8 mouse cellular contexts compared by ENCODE assay signal in the genomic region with DNA sequence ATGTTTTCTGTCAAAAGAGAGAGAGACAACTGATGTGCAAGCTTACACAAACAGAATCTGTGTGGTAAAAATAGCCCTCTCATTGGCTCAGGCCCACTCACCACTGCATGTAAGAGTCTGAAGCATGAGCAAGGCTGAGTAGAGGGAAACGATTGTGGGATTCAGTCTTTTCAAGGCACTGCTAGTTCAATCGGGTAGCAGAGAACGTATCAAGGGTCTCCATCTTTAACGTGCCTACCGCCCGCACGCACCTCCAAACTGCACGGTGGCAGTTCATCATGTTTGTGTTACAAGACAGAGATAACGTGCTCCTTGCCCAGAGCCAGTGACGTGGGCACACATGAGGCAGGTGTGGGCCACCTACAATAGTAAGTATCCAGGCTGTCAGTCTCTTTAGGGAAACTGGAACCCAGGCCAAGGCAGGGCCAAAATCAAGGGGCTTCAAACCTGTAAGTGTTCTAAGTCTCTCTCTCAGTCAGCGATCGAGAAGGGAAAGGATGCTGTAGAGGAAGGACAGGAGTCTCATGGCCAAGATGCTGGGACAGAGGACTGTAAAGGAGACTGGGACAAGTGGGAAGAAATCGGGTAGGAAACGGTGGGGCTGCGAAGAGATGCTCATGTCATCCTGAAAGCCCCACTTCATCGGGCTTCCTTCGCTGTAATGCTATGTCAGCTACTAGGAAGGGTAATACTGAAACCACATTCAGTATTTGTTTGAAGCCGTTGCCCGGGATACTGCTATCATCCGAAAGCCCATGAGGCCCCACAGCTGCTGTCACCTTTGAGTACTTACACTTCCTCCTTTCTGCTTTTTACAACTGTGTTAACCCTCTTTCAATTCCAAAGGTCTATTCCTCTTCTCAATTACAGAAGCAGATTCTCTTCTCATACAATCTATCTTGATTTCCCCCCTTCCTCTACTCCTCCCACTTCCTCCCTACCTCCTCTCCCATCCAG. TPM values are rescaled to one million over a fixed set of nuclear protein-coding genes. Genes with fewer than 3 reads are reported as not detected.
DNase-seq lines count a peak whose midpoint lies in the region; ATAC-seq and TF ChIP-seq lines count a peak whose summit lies in the region.

No protein-coding gene starts in this region.

- 44% methylated on average over 20 of the region's 20 CpGs for WGBS in bone marrow, adult 2 months

- no peak overlapping the region for H3K4me3 ChIP-seq in bone marrow, adult 2 months (replicated peaks; ENCODE audit: control insufficient read depth, low read depth, low read length)

- peak; percentile 19 for DNase-seq in gastrocnemius, postnatal 25 days
- no peak for DNase-seq in gastrocnemius, postnatal 10 days
- DNase-seq in induced T-regulatory cell, adult 2 months (ENCODE audit: low read depth), result peak; percentile 93
- DNase-seq in cerebellum, postnatal 14 days, result no peak
- DNase-seq in cerebellum, adult 11 months, result no peak
- DNase-seq in cerebellum, postnatal 25 days, result no peak

- H3K27ac ChIP-seq in bone marrow, adult 2 months (ENCODE audit: control insufficient read depth, insufficient read depth, low read depth, low read length, poor library complexity), result 0 out of 2 replicates have a peak overlapping the region, but pooled peaks have one; percentile 5

- peak; percentile 85 for ATAC-seq in monocyte, adult 5-6 weeks (replicated peaks; ENCODE audit: insufficient number of reproducible peaks, low FRiP score, low TSS enrichment, poor library complexity, severe bottlenecking)

- peaks cover 4% of the 10 kb centered on the region; the same call in 1 of the 2 replicates for H3K4me1 ChIP-seq in bone marrow, adult 2 months (ENCODE audit: control insufficient read depth, insufficient read depth, low read length)

- TF ChIP-seq CTCF in bone marrow, adult 2 months (IDR thresholded peaks at IDR 0.05; ENCODE audit: control insufficient read depth, insufficient read depth, low read length), result no peak

- no peak for TF ChIP-seq POLR2A in bone marrow, adult 2 months (IDR thresholded peaks at IDR 0.05; ENCODE audit: borderline replicate concordance, control insufficient read depth, low read depth, low read length)

RNA-seq across cellular contexts. Expression of a gene that starts 14.3 kb away (rescaled TPM):
- 10 to 100 TPM in 1 of 2 experiments, 1 to 10 TPM in 1; 9.3 to 11.0 TPM for total RNA-seq in gastrocnemius, postnatal 25 days (2021)
- total RNA-seq in gastrocnemius, postnatal 10 days (2021), result 10 to 100 TPM; 25.8 to 35.6 TPM
- 3.5 and 3.9 TPM in 2 replicates for polyA plus RNA-seq in bone marrow, adult 2 months (2011; ENCODE audit: insufficient read depth, insufficient read length, low replicate concordance, missing spikeins)
- total RNA-seq in monocyte, adult 5-6 weeks (2017), result 29.2 to 34.6 TPM (median 31.4 TPM) in 3 replicates

Comparison
In these comparisons a context has a peak if more than half of its experiments do, and no peak if none do; other contexts are left out.
1. DNase-seq: peak in gastrocnemius, postnatal 25 days (single experiment) and induced T-regulatory cell, adult 2 months (single experiment); none in gastrocnemius, postnatal 10 days (single experiment), cerebellum, postnatal 14 days (0 of 2), cerebellum, adult 11 months (single experiment) and cerebellum, postnatal 25 days (0 of 2).